8 mouse cellular contexts compared by ENCODE assay signal in genomic region chr9:122117112-122117616, GRCm38 (mm10). TPM values are rescaled to one million over a fixed set of nuclear protein-coding genes. Genes with fewer than 3 reads are reported as not detected.
DNase-seq lines count a peak whose midpoint lies in the region; ATAC-seq and TF ChIP-seq lines count a peak whose summit lies in the region.

Gene Snrk (plus strand): TSS chr9:122117266.

- TF ChIP-seq POLR2A in thymus, adult 2 months (IDR thresholded peaks at IDR 0.05; ENCODE audit: control insufficient read depth, extremely low read depth, insufficient read depth, low read length, poor library complexity), result peak; percentile 79

- peak within 1 kb of the TSS; percentile 84 for H3K4me2 ChIP-seq in hindbrain, embryonic 11.5 days (replicated peaks; ENCODE audit: low read depth, low read length)
- H3K4me2 ChIP-seq in lung, embryonic 16.5 days (ENCODE audit: low read depth, low read length), result peak within 1 kb of the TSS; percentile 77

- peak within 1 kb of the TSS; percentile 60 for H3K4me3 ChIP-seq in hindbrain, embryonic 11.5 days (ENCODE audit: low read depth, low read length)
- H3K4me3 ChIP-seq in lung, embryonic 16.5 days (ENCODE audit: low read length), result peak within 1 kb of the TSS; percentile 77
- H3K4me3 ChIP-seq in thymus, adult 2 months (ENCODE audit: control insufficient read depth, insufficient read depth, low read length), result peak within 1 kb of the TSS; percentile 85

- under 1% methylated on average over 37 of the region's 67 CpGs for WGBS in hindbrain, embryonic 11.5 days
- under 1% methylated on average over 42 of the region's 67 CpGs for WGBS in lung, embryonic 16.5 days
- WGBS in thymus, adult 2 months, result 1% methylated on average over 67 of the region's 67 CpGs

- peak within 1 kb of the TSS; percentile 91 for H3K9ac ChIP-seq in hindbrain, embryonic 11.5 days (ENCODE audit: low read depth, low read length)
- H3K9ac ChIP-seq in lung, embryonic 16.5 days (ENCODE audit: low read length), result peak within 1 kb of the TSS; percentile 86

- no peaks in the 10 kb centered on the region for H3K27me3 ChIP-seq in hindbrain, embryonic 11.5 days (ENCODE audit: control insufficient read depth, insufficient read depth, low read length)
- H3K27me3 ChIP-seq in lung, embryonic 16.5 days (ENCODE audit: control insufficient read depth, insufficient read depth, low read depth, low read length), result no peaks in the 10 kb centered on the region
- H3K27me3 ChIP-seq in thymus, adult 2 months (ENCODE audit: control insufficient read depth, insufficient read depth, low read length), result no peaks in the 10 kb centered on the region

- TF ChIP-seq CTCF in thymus, adult 2 months (IDR thresholded peaks at IDR 0.05; ENCODE audit: borderline replicate concordance, control insufficient read depth, extremely low read depth, insufficient read depth, low read length, poor library complexity), result peak; percentile 15; the same call in 1 of the 2 replicates

- DNase-seq in NIH3T3 (ENCODE audit: low read depth), result peak; percentile 87
- peak; percentile 88 for DNase-seq in cerebellum, adult 9-11 months
- DNase-seq in frontal cortex, postnatal 10 days (ENCODE audit: low spot score in 2 of 2), result peak; percentile 78 to 87
- DNase-seq in hindbrain, embryonic 11.5 days (ENCODE audit: low spot score), result peak; percentile 91
- peak; percentile 86 for DNase-seq in layer of hippocampus, adult 9-11 months
- DNase-seq in ovary, adult 18-20 months (ENCODE audit: low spot score), result peak; percentile 76
- peak; percentile 79 for DNase-seq in thymus, adult 2 months

- H3K27ac ChIP-seq in hindbrain, embryonic 11.5 days (ENCODE audit: low read depth, low read length), result peak within 1 kb of the TSS; percentile 85
- H3K27ac ChIP-seq in lung, embryonic 16.5 days (ENCODE audit: low read length), result peak within 1 kb of the TSS; percentile 80
- H3K27ac ChIP-seq in thymus, adult 2 months (ENCODE audit: control insufficient read depth, insufficient read depth, low read length), result peak within 1 kb of the TSS; percentile 27; the same call in 1 of the 2 replicates

- H3K36me3 ChIP-seq in hindbrain, embryonic 11.5 days (ENCODE audit: control insufficient read depth, insufficient read depth, low read length), result no peaks in the 10 kb centered on the region
- H3K36me3 ChIP-seq in lung, embryonic 16.5 days (ENCODE audit: control insufficient read depth, insufficient read depth, low read length), result peaks cover 4% of the 10 kb centered on the region; the same call in 1 of the 2 replicates
- H3K36me3 ChIP-seq in thymus, adult 2 months (ENCODE audit: control insufficient read depth, insufficient read depth, low read length), result no peaks in the 10 kb centered on the region

- H3K4me1 ChIP-seq in hindbrain, embryonic 11.5 days (replicated peaks; ENCODE audit: control insufficient read depth, insufficient read depth, low read length), result 0 out of 2 replicates have a peak, but pooled peaks cover 2% of the 10 kb centered on the region
- H3K4me1 ChIP-seq in lung, embryonic 16.5 days (replicated peaks; ENCODE audit: control insufficient read depth, insufficient read depth, low read length), result peaks cover 7% of the 10 kb centered on the region; the same call in 1 of the 2 replicates
- peaks cover 7% of the 10 kb centered on the region; the same call in 1 of the 2 replicates for H3K4me1 ChIP-seq in thymus, adult 2 months (replicated peaks; ENCODE audit: control insufficient read depth, insufficient read depth, low read length)

- peak; percentile 96 for ATAC-seq in hindbrain, embryonic 11.5 days (ENCODE audit: low FRiP score)
- ATAC-seq in lung, embryonic 16.5 days (ENCODE audit: low read depth), result peak; percentile 97

- H3K9me3 ChIP-seq in hindbrain, embryonic 11.5 days (ENCODE audit: control insufficient read depth, low read length), result no peaks in the 10 kb centered on the region
- H3K9me3 ChIP-seq in lung, embryonic 16.5 days (ENCODE audit: control insufficient read depth, low read length), result no peaks in the 10 kb centered on the region

RNA-seq across cellular contexts. Expression of gene Snrk, which starts in this region (rescaled TPM):
- 22.0 and 24.3 TPM in 2 replicates for polyA plus RNA-seq in hindbrain, embryonic 11.5 days (2014; fragmentation: Nextera tagmentation; extraction: Ambion mirVana)
- 93.3 and 96.3 TPM in 2 replicates for polyA plus RNA-seq in lung, embryonic 16.5 days (2015; fragmentation: Nextera tagmentation; extraction: Ambion mirVana)
- 50.0 and 54.2 TPM in 2 replicates for polyA plus RNA-seq in thymus, adult 2 months (2012; rRNA removed)

Comparison
In these comparisons a context has a peak if more than half of its experiments do, and no peak if none do; other contexts are left out.
1. Peak in every context shown above with its lines: DNase-seq, ATAC-seq, H3K4me3 ChIP-seq and H3K27ac ChIP-seq.
2. H3K27ac ChIP-seq: peak in every context shown above with its lines; median percentile 85 in hindbrain, embryonic 11.5 days; 80 in lung, embryonic 16.5 days; 27 in thymus, adult 2 months.